Mouse (Mus musculus) midbrain, embryonic 10.5 days (tissue): ENCODE data around the gene Was. TPM values are rescaled to one million over a fixed set of nuclear protein-coding genes. Genes with fewer than 3 reads are reported as not detected.

Experiments
- DNase-seq: peaks from one replicate; pipeline ENCODE4 v3.0.0-alpha.2; 2017; ENCODE audit warnings: low spot score
- H3K27ac ChIP-seq: fragments of 300-500 bp; sonication (generic); replicated peaks from 2 replicates; pipeline ENCODE4 v1.5.1; 2016; ENCODE audit warnings: mild to moderate bottlenecking
- H3K27me3 ChIP-seq: fragments of 300-500 bp; sonication (generic); 2 replicates; pipeline ENCODE4 v1.6.1; 2016; ENCODE audit warnings: low read depth, mild to moderate bottlenecking; ENCODE audit not compliant: poor library complexity, severe bottlenecking
- H3K36me3 ChIP-seq: fragments of 300-500 bp; sonication (generic); 2 replicates; pipeline ENCODE4 v1.6.1; 2016; ENCODE audit warnings: mild to moderate bottlenecking, moderate library complexity
- H3K4me1 ChIP-seq: fragments of 300-500 bp; sonication (generic); 2 replicates; pipeline ENCODE4 v1.6.1; 2016
- H3K4me3 ChIP-seq: fragments of 300-500 bp; sonication (generic); 2 replicates; pipeline ENCODE4 v1.5.1; 2016; ENCODE audit warnings: mild to moderate bottlenecking, moderate library complexity
- H3K9me3 ChIP-seq: fragments of 300-500 bp; sonication (generic); replicated peaks from 2 replicates; pipeline ENCODE4 v1.6.1; 2016; ENCODE audit warnings: mild to moderate bottlenecking
- WGBS: fragments of 180-500 bp; shearing (Covaris S2); methylation state at CpG from one replicate; pipeline ENCODE4 v1.1.7; 2016; 5-methylcytosine and 5-hydroxymethylcytosine counted together
- polyA plus RNA-seq: library from polyadenylated mRNA; unstranded; fragments of >200 nt; fragmentation: Nextera tagmentation; extraction: Ambion mirVana; gene quantifications from 2 replicates; pipeline ENCODE4 v1.2.1, GENCODE M21; 2016

Gene Was
- 0.17 and 0.31 TPM in 2 replicates for polyA plus RNA-seq

- Histone ChIP-seq H3K9me3 (peaks cover 6% of the 10 kb centered on the region; the same call in 1 of the 2 replicates), H3K4me3 (no peak within 1 kb of the TSS), H3K36me3 (no peaks in the 10 kb centered on the region), H3K27ac (no peak within 1 kb of the TSS), H3K27me3 (no peaks in the 10 kb centered on the region), H3K4me1 (no peaks in the 10 kb centered on the region)
- 90% methylated on average over 14 of the region's 14 CpGs for WGBS
- no peak for DNase-seq
Measured at GRCm38 (mm10) chrX:8090346-8090953, at the start of gene Was. Gene Was (minus strand): TSS chrX:8090498.

- peaks cover 4% of the 10 kb centered on the region; the same call in 1 of the 2 replicates for H3K9me3 ChIP-seq
- no peak overlapping the region for H3K27ac ChIP-seq
- no peak overlapping the region for H3K4me3 ChIP-seq
- no peaks in the 10 kb centered on the region for H3K27me3 ChIP-seq
- H3K4me1 ChIP-seq: peaks cover 16% of the 10 kb centered on the region
- 83% methylated on average over 1 of the region's 1 CpGs for WGBS
- DNase-seq: no peak
- peaks cover 62% of the 10 kb centered on the region for H3K36me3 ChIP-seq
Measured at GRCm38 (mm10) chrX:8139480-8139879, 49.2 kb upstream of the Was start.

DNA sequence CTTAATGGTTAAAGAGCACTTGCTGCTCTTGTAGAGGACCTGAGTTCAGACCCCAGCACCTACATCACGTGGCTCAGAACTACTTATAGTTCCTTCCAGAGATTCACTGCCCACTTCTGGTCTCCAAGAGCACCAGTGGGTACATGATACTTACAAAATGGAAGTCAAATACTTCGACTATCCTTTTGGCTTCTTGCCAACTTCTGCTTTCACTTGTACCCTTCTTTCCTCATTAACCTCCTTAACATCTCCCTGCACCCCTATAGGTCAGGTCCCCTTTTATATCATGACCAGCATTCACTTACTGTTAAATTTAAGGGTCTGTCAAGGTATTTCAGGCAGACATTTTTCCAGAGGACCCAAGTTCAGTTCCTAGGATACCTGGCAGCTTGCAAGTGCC is 45.6 kb upstream of the Was start:
- DNase-seq: no peak
- H3K27me3 ChIP-seq: no peaks in the 10 kb centered on the region
- H3K36me3 ChIP-seq: peaks cover 31% of the 10 kb centered on the region
- 60% methylated on average over 2 of the region's 2 CpGs for WGBS
- no peak overlapping the region for H3K27ac ChIP-seq
- peaks cover 5% of the 10 kb centered on the region for H3K4me1 ChIP-seq
- 0 out of 2 replicates have a peak, but pooled peaks cover 10% of the 10 kb centered on the region for H3K9me3 ChIP-seq
- no peak overlapping the region for H3K4me3 ChIP-seq

DNA sequence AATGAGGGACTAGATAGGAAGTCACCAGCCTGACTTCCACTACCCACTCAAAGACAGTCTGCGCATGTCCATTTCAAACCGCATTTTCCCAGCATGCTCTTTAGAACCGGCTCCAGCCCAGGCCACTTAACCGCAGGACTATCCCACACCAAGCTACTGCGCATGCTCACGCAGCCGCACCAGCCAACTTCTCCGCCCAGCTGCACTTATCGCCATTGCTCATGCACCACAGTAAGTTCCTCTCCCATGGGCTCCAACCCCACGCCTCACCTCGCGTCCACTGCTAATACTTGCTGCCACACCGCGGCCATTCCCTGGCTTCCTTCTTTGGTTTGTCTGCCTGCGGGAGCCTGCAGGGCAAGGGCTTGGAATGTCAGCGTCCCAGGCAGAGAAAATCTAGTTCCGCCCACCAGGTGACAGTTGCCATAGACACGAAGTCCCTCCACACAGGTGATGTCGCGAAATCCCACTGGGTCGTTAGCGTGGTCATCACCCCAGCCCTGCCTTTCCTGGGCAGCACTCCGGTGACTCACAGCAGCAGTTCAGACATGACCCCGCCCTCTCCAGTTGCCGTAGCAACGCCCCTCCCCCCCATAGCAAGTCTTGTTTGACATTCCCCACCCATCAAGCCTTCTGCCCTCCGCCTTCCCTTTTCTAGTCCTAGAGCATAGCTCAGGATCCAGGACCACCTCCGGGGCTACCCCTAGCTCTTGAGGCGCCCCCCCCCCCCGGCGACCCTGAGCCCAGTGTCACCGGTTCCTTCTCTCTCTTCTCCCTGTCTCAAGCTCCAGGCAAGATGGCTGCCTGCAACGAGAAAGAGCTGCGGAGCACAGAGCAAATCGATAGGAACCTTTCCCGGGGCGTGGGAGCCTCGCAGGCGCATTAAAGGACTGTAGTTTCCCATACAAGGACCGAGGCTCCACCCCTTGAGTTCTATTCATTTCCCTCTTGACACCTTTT is 42.0 kb upstream of the Was start, which contains the start of gene Wdr13:
Gene Wdr13, minus strand, starts transcription at position 876 of the 960 bp plus-strand sequence.
- Histone ChIP-seq H3K36me3 (peaks cover 29% of the 10 kb centered on the region), H3K9me3 (0 out of 2 replicates have a peak, but pooled peaks cover 17% of the 10 kb centered on the region), H3K27me3 (no peaks in the 10 kb centered on the region), H3K4me1 (peaks cover 5% of the 10 kb centered on the region), H3K27ac (peak within 1 kb of the TSS; percentile 91), H3K4me3 (peak within 1 kb of the TSS; percentile 63)
- 17% methylated on average over 38 of the region's 40 CpGs for WGBS
- peak; percentile 86 for DNase-seq

- Histone ChIP-seq H3K27ac (peak overlapping the region; percentile 91), H3K27me3 (no peaks in the 10 kb centered on the region), H3K4me3 (peak overlapping the region; percentile 63), H3K9me3 (0 out of 2 replicates have a peak, but pooled peaks cover 17% of the 10 kb centered on the region), H3K36me3 (peaks cover 31% of the 10 kb centered on the region), H3K4me1 (peaks cover 5% of the 10 kb centered on the region)
- 91% methylated on average over 17 of the region's 17 CpGs for WGBS
- DNase-seq: no peak
Measured at GRCm38 (mm10) chrX:8131393-8131792, 41.1 kb upstream of the Was start.

GRCm38 (mm10) chrX:8125235-8125634 is 34.9 kb upstream of the Was start:
- Histone ChIP-seq H3K4me3 (no peak overlapping the region), H3K27ac (no peak overlapping the region), H3K9me3 (peaks cover 14% of the 10 kb centered on the region; the same call in 1 of the 2 replicates), H3K36me3 (peaks cover 46% of the 10 kb centered on the region), H3K27me3 (no peaks in the 10 kb centered on the region), H3K4me1 (no peaks in the 10 kb centered on the region)
- no peak for DNase-seq
- 75% methylated on average over 7 of the region's 7 CpGs for WGBS

GRCm38 (mm10) chrX:8123821-8124470 is 33.6 kb upstream of the Was start:
- Histone ChIP-seq H3K36me3 (peaks cover 39% of the 10 kb centered on the region), H3K4me1 (no peaks in the 10 kb centered on the region), H3K27me3 (no peaks in the 10 kb centered on the region), H3K4me3 (no peak overlapping the region), H3K9me3 (peaks cover 12% of the 10 kb centered on the region; the same call in 1 of the 2 replicates), H3K27ac (no peak overlapping the region)
- 84% methylated on average over 6 of the region's 6 CpGs for WGBS
- no peak for DNase-seq

DNA sequence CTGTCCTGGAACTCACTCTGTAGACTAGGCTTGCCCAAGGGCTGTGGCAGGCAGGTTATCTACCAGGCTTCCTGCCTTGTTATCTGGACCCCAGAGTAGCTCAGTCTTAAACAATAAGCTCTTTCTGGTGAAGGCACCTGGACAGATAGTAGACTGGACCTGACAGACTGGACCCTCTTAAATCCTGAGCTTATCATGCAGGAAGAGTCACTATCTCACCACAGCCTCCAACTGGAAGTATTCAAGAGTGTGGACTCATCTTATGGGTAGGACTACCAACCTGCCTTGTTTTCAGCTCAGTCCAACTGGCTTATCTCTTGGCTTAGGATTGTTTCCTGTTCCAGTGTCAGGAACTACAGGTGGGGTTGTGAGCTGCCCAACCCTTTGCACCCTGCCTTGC is 27.0 kb upstream of the Was start:
- H3K27me3 ChIP-seq: no peaks in the 10 kb centered on the region
- no peak overlapping the region for H3K4me3 ChIP-seq
- no peak overlapping the region for H3K27ac ChIP-seq
- H3K36me3 ChIP-seq: peaks cover 5% of the 10 kb centered on the region; the same call in 1 of the 2 replicates
- H3K4me1 ChIP-seq: no peaks in the 10 kb centered on the region
- no peak for DNase-seq
- H3K9me3 ChIP-seq: no peaks in the 10 kb centered on the region; the same call in 1 of the 2 replicates

GRCm38 (mm10) chrX:8115275-8115674 is 25.0 kb upstream of the Was start:
- no peaks in the 10 kb centered on the region for H3K27me3 ChIP-seq
- no peak overlapping the region for H3K4me3 ChIP-seq
- no peak overlapping the region for H3K27ac ChIP-seq
- H3K9me3 ChIP-seq: no peaks in the 10 kb centered on the region
- DNase-seq: no peak
- peaks cover 5% of the 10 kb centered on the region; the same call in 1 of the 2 replicates for H3K36me3 ChIP-seq
- WGBS: 77% methylated on average over 4 of the region's 4 CpGs
- H3K4me1 ChIP-seq: no peaks in the 10 kb centered on the region

GRCm38 (mm10) chrX:8105019-8105418 is 14.7 kb upstream of the Was start:
- H3K4me1 ChIP-seq: peaks cover 13% of the 10 kb centered on the region
- WGBS: 95% methylated on average over 3 of the region's 3 CpGs
- H3K27me3 ChIP-seq: no peaks in the 10 kb centered on the region
- H3K4me3 ChIP-seq: no peak overlapping the region
- DNase-seq: no peak
- no peaks in the 10 kb centered on the region for H3K36me3 ChIP-seq
- no peak overlapping the region for H3K27ac ChIP-seq
- peaks cover 5% of the 10 kb centered on the region; the same call in 1 of the 2 replicates for H3K9me3 ChIP-seq

- WGBS: 80% methylated on average over 7 of the region's 7 CpGs
- Histone ChIP-seq H3K4me1 (peaks cover 15% of the 10 kb centered on the region), H3K36me3 (no peaks in the 10 kb centered on the region), H3K27ac (no peak overlapping the region), H3K27me3 (no peaks in the 10 kb centered on the region), H3K4me3 (no peak overlapping the region), H3K9me3 (peaks cover 5% of the 10 kb centered on the region; the same call in 1 of the 2 replicates)
- no peak for DNase-seq
Measured at GRCm38 (mm10) chrX:8102213-8102668, 11.9 kb upstream of the Was start.

GRCm38 (mm10) chrX:8101017-8101416 is 10.7 kb upstream of the Was start:
- WGBS: 20% methylated on average over 3 of the region's 3 CpGs
- Histone ChIP-seq H3K4me1 (peaks cover 15% of the 10 kb centered on the region), H3K9me3 (peaks cover 5% of the 10 kb centered on the region; the same call in 1 of the 2 replicates), H3K36me3 (no peaks in the 10 kb centered on the region), H3K27ac (peak overlapping the region; percentile 80), H3K4me3 (no peak overlapping the region), H3K27me3 (no peaks in the 10 kb centered on the region)
- peak; percentile 77 for DNase-seq
